Mouse (Mus musculus) E14TG2a.4 (cell line): ENCODE data around the gene Tln2.

Experiments
- CTCF ChIP-seq: conservative IDR thresholded peaks from 2 replicates; pipeline ENCODE4 v1.5.1; 2014; ENCODE audit warnings: low read length
- NANOG ChIP-seq: IDR thresholded peaks from 2 replicates; pipeline ENCODE4 v1.6.1; 2014; ENCODE audit warnings: borderline replicate concordance, low read length, mixed read lengths
- POU5F1 ChIP-seq: IDR thresholded peaks from 2 replicates; pipeline ENCODE4 v1.6.1; 2014; ENCODE audit warnings: low read length, borderline replicate concordance

DNA sequence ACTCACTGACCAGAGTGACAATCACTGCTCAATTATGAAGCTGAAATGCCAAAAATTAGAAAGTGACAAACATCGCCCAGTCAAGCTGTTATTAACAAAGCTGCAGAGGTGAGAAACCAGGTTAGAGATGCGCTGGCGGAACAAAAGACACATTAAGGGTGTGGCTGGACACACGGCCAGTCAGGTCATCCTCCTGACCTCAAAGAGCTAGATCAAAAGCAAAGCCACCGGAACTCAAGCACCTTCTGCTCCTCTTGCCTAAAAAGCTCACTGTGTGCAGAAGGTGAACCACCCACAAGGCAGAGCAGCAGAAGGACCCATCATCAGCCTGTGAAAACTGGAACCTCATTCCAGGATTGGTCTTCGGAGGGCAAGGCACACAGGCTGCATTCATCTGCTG, 47.8 kb upstream of the Tln2 start:
- TF ChIP-seq CTCF: no peak
- TF ChIP-seq NANOG: no peak
- no peak for TF ChIP-seq POU5F1
